Mouse (Mus musculus) stomach, postnatal 0 days (tissue): ENCODE results near the gene Usp44.

Experiments
- CTCF ChIP-seq: IDR thresholded peaks from 2 replicates; pipeline ENCODE4 v1.5.1; 2016; ENCODE audit warnings: antibody characterized with exemption, low read depth, mild to moderate bottlenecking, moderate library complexity
- EP300 ChIP-seq: optimal IDR thresholded peaks from 2 replicates; pipeline ENCODE3; 2016; ENCODE audit warnings: antibody characterized with exemption

GRCm38 (mm10) chr10:93899303-93899702 is 67.9 kb downstream of the Usp44 start:
- TF ChIP-seq CTCF (no peak), EP300 (no peak)
